Mouse (Mus musculus) heart, embryonic 14.5 days (tissue): ENCODE results near the gene Trmt2a. TPM values are rescaled to one million over a fixed set of nuclear protein-coding genes. Genes with fewer than 3 reads are reported as not detected.

Source experiments
- ATAC-seq: fragments of 200-750 bp; cut with Nextera tagmentation; 2 replicates; pipeline ENCODE4 v1.8.0; 2017; ENCODE audit warnings: low read depth, moderate TSS enrichment; ENCODE audit not compliant: insufficient number of reproducible peaks, insufficient read depth, low FRiP score
- H3K27ac ChIP-seq, 2 experiments: fragments of 200-500 bp in 1 of 2; fragments of 300-500 bp in 1 of 2; sonication (generic) in 1 of 2; replicated peaks in 1 of 2; 2 replicates each; pipeline ENCODE4 v1.5.1; 2012 to 2014; ENCODE audit warnings: low read depth in 2 of 2, low read length in 2 of 2, control low read depth in 1 of 2, mild to moderate bottlenecking in 1 of 2, mixed read lengths in 1 of 2; ENCODE audit not compliant: control insufficient read depth in 1 of 2, insufficient read depth in 1 of 2
- H3K27me3 ChIP-seq: fragments of 300-500 bp; sonication (generic); 2 replicates; pipeline ENCODE4 v1.6.1; 2014; ENCODE audit warnings: mild to moderate bottlenecking, low read length, control low read depth; ENCODE audit not compliant: control insufficient read depth, insufficient read depth
- H3K36me3 ChIP-seq: fragments of 300-500 bp; sonication (generic); 2 replicates; pipeline ENCODE4 v1.6.1; 2014; ENCODE audit warnings: mild to moderate bottlenecking, control low read depth, low read length, mixed read lengths; ENCODE audit not compliant: control insufficient read depth, insufficient read depth
- H3K4me1 ChIP-seq, 2 experiments: fragments of 200-500 bp in 1 of 2; fragments of 300-500 bp in 1 of 2; sonication (generic) in 1 of 2; 2 replicates each; pipeline ENCODE4 v1.6.1; 2012 to 2014; ENCODE audit warnings: low read length in 2 of 2, control low read depth in 1 of 2, mixed read lengths in 1 of 2; ENCODE audit not compliant: control insufficient read depth in 2 of 2, insufficient read depth in 2 of 2
- H3K4me2 ChIP-seq: fragments of 300-500 bp; sonication (generic); 2 replicates; pipeline ENCODE4 v1.6.1; 2014; ENCODE audit warnings: mild to moderate bottlenecking, low read length
- H3K4me3 ChIP-seq, 2 experiments: fragments of 200-500 bp in 1 of 2; fragments of 300-500 bp in 1 of 2; sonication (generic) in 1 of 2; 2 replicates each; pipeline ENCODE4 v1.5.1; 2012 to 2014; ENCODE audit warnings: low read length in 2 of 2, mild to moderate bottlenecking in 2 of 2, control low read depth in 1 of 2, low read depth in 1 of 2, moderate library complexity in 1 of 2; ENCODE audit not compliant: control insufficient read depth in 1 of 2, insufficient read depth in 1 of 2
- H3K9ac ChIP-seq: fragments of 300-500 bp; sonication (generic); 2 replicates; pipeline ENCODE4 v1.6.1; 2014; ENCODE audit warnings: mild to moderate bottlenecking, low read length
- H3K9me3 ChIP-seq: fragments of 300-500 bp; sonication (generic); 2 replicates; pipeline ENCODE4 v1.6.1; 2016; ENCODE audit warnings: low read length, control low read depth; ENCODE audit not compliant: control insufficient read depth
- WGBS: fragments of 180-500 bp; shearing (Covaris S2); extraction: QIAGEN DNeasy Blood & Tissue Kit; methylation state at CpG from one replicate; pipeline ENCODE4 v1.1.7; 2014; 5-methylcytosine and 5-hydroxymethylcytosine counted together
- polyA plus RNA-seq: library from polyadenylated mRNA; unstranded; fragments of >200 nt; fragmentation: Nextera tagmentation; extraction: Ambion mirVana; gene quantifications from 2 replicates; pipeline ENCODE4 v1.2.1, GENCODE M21; 2014

Trmt2a gene
- 39.8 and 48.4 TPM in 2 replicates for polyA plus RNA-seq

- H3K4me2 ChIP-seq, result peak within 1 kb of the TSS; percentile 96
Observed at GRCm38 (mm10) chr16:18248433-18249363, at the start of gene Trmt2a, which contains the start of gene Ranbp1. Gene Trmt2a (plus strand): TSS chr16:18248679. Gene Ranbp1 (minus strand): TSS chr16:18248732.

DNA sequence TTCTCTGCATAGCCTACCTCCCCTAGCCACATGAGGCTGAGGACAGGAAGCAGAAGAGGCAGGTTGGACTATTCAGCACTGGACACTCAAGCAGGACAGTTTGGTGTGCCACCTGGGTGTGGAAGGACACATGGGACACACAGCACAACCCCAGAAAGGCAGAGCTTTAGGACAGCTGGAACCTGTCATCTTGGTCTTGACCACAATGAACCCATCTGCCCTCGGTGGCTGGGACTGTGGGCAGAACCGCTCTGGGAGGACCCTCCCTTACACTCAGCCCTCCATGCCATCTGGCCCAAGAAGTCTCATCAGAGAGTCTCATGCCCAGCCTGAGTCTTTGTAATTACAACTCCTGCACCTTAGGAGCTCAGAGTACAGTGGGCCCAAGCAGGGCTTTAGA, 48.4 kb upstream of the Trmt2a start:
- Histone ChIP-seq H3K36me3 (no peaks in the 10 kb centered on the region), H3K4me1 (peaks cover 0 to under 1% of the 10 kb centered on the region in 2 experiments; a peak in 1 of 4 replicates), H3K4me3 (no peak overlapping the region), H3K9me3 (no peaks in the 10 kb centered on the region), H3K9ac (no peak overlapping the region), H3K27me3 (no peaks in the 10 kb centered on the region), H3K27ac (no peak overlapping the region), H3K4me2 (no peak overlapping the region)
- 81% methylated on average over 2 of the region's 2 CpGs for WGBS
- no peak for ATAC-seq

More at GRCm38 (mm10) chr16:18248433-18249363, at the start of gene Trmt2a, which contains the start of gene Ranbp1:
- Histone ChIP-seq H3K9me3 (no peaks in the 10 kb centered on the region), H3K4me3 (peak within 1 kb of the TSS; percentile 79 to 97), H3K9ac (peak within 1 kb of the TSS; percentile 95), H3K36me3 (peaks cover 74% of the 10 kb centered on the region), H3K27ac (peak within 1 kb of the TSS; percentile 93), H3K4me1 (peaks cover 10 to 33% of the 10 kb centered on the region in 2 experiments), H3K27me3 (no peaks in the 10 kb centered on the region)
- peak; percentile 94 for ATAC-seq
- under 1% methylated on average over 93 of the region's 102 CpGs for WGBS

- H3K9ac ChIP-seq, result no peak overlapping the region
- H3K27me3 ChIP-seq, result no peaks in the 10 kb centered on the region
- ATAC-seq, result no peak
- no peaks in the 10 kb centered on the region for H3K36me3 ChIP-seq
- no peak overlapping the region for H3K27ac ChIP-seq
- H3K9me3 ChIP-seq, result no peaks in the 10 kb centered on the region
- WGBS, result 17% methylated on average over 1 of the region's 1 CpGs
- H3K4me2 ChIP-seq, result no peak overlapping the region
- H3K4me1 ChIP-seq, result no peaks in the 10 kb centered on the region; a peak in 1 of 4 replicates
- H3K4me3 ChIP-seq, result no peak overlapping the region
Observed at GRCm38 (mm10) chr16:18201620-18202019, 46.9 kb upstream of the Trmt2a start.

GRCm38 (mm10) chr16:18202061-18202460, 46.4 kb upstream of the Trmt2a start:
- no peak for ATAC-seq
- no peak overlapping the region for H3K4me3 ChIP-seq
- no peaks in the 10 kb centered on the region for H3K9me3 ChIP-seq
- no peak overlapping the region for H3K4me2 ChIP-seq
- no peak overlapping the region for H3K27ac ChIP-seq
- H3K4me1 ChIP-seq, result no peaks in the 10 kb centered on the region; a peak in 1 of 4 replicates
- no peaks in the 10 kb centered on the region for H3K36me3 ChIP-seq
- whole genome bisulfite sequencing, result 83% methylated on average over 1 of the region's 1 CpGs
- no peaks in the 10 kb centered on the region for H3K27me3 ChIP-seq
- no peak overlapping the region for H3K9ac ChIP-seq

DNA sequence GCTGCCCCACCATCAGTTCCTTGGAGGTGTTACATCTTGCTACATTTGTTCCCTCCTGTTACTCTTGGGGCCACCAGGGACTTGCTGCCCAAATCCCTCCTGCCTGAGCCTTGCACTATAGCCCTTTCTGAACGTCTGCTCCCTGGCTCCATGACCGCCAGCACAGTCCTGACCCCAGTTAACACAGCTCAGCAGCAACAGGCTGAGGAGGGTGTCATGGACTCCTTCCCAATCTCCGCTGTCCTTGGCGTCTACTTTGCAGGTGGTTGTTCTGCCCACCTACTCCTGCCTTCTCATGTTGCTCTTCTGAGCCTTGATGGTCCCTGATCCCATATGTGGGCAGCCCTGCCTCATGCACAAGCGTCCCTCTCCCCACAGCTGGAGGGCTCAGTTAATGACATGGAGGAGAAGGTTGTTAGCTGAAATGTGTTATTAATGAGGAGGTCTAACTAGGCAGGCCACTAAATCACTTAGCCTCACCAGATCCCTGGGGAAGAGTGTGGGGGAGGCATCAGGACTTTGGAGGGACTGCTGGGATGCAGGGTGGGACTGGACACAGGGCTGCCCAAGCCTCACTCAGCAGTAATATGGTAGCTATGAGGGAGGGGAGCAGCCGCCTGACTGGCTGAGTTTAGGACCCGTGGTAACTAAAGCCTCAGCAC, 44.9 kb upstream of the Trmt2a start:
- no peak for ATAC-seq
- H3K4me2 ChIP-seq, result no peak overlapping the region
- H3K4me1 ChIP-seq, result no peaks in the 10 kb centered on the region; a peak in 1 of 4 replicates
- no peaks in the 10 kb centered on the region for H3K36me3 ChIP-seq
- no peaks in the 10 kb centered on the region for H3K9me3 ChIP-seq
- no peak overlapping the region for H3K4me3 ChIP-seq
- WGBS, result 61% methylated on average over 7 of the region's 7 CpGs
- H3K27ac ChIP-seq, result no peak overlapping the region
- no peaks in the 10 kb centered on the region for H3K27me3 ChIP-seq
- H3K9ac ChIP-seq, result no peak overlapping the region

DNA sequence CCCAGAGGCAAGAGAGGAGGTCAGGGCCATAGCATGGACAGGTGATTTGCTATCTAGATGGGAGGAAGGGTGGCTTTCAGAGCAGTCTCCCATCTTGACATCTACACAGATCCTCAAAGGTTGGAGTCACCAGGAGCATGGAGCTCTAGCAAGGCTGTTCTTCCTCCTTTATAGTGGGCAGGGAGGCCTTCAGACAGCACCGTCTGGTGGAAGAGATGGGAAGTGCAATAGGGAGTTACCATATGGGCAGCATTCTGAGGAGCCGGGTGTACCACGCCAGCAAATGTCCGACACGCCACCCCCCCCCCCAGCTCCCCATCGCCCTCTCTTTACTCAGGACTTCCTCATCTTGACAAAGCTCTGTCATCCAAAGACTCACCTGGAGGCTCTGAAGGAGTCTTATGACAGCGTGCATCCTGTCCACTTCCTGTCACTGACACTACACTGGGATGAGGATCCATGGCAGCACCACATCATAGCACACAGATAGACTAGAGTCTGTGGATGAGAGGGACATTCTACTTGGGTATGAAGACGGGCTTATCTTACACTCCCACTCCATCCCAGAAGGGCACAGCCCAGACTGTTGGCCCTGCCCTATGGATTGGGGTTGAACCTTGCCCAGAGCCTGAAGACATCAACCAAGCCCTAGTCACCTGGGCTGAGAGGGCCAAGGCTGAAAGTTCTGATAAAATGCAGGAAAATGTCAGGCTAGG, 37.6 kb upstream of the Trmt2a start:
- Histone ChIP-seq H3K36me3 (no peaks in the 10 kb centered on the region), H3K9ac (no peak overlapping the region), H3K27me3 (no peaks in the 10 kb centered on the region), H3K4me2 (no peak overlapping the region), H3K27ac (no peak overlapping the region), H3K4me1 (peaks cover 7 to 19% of the 10 kb centered on the region in 2 experiments), H3K9me3 (no peaks in the 10 kb centered on the region), H3K4me3 (no peak overlapping the region)
- 0 out of 2 replicates have a peak, but pooled peaks have one; percentile 3 for ATAC-seq
- 13% methylated on average over 8 of the region's 8 CpGs for WGBS
